Mouse (Mus musculus): ENCODE measurements around the gene Atp2b4. TPM values are rescaled to one million over a fixed set of nuclear protein-coding genes. Genes with fewer than 3 reads are reported as not detected.
"Not testable (repeated sequence)": the region's sequence is repeated elsewhere in the genome, so short reads cannot be mapped to it uniquely, and the experiment has no call there.

Atp2b4 gene
- polyA plus RNA-seq, 1 experiment from 2014 or later: 0.43 TPM

DNA sequence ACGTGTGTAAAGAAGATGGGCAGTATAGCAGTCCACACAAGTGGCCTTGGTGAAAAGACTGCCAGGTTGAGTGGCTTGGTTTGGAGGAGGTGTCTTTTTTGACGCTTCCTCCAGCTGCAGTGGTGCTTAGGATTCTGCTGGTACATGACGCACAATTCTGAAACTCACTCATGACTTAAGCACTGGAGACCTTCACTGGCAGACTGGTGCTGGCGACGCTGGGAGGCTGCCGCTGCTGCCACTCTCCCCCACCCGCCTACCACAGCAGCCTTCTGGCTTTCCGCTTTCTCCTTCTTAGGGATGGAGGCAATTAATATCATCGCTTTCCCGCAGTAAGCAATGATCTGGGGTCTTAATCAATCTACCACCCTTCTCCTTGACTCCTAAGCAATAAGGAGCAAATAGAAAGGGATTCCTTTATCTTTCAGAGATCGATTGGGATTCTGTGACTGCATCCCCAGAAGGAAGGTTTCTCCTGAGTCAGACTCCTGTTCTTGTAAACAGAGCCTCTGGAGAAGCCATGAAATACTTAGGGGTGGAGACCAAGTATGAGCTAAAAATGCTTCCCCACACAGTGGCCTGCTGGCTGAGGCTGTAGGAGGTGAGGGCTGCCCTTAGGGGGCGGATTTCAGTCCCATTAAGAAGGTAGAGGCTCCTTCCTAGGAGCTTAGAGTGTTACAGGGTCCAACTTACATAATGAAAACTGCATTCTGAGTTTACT is 88.4 kb downstream of the Atp2b4 start:
- 93% methylated on average over 12 of the region's 12 CpGs for WGBS (ENCODE audit: missing documents)
- no peak overlapping the region for H3K4me3 ChIP-seq (ENCODE audit: inconsistent target)
- no peaks in the 10 kb centered on the region for H3K79me2 ChIP-seq (ENCODE audit: inconsistent target)
- no peak overlapping the region for H3K27ac ChIP-seq
- no peaks in the 10 kb centered on the region for H3K36me3 ChIP-seq (ENCODE audit: inconsistent target)

DNA sequence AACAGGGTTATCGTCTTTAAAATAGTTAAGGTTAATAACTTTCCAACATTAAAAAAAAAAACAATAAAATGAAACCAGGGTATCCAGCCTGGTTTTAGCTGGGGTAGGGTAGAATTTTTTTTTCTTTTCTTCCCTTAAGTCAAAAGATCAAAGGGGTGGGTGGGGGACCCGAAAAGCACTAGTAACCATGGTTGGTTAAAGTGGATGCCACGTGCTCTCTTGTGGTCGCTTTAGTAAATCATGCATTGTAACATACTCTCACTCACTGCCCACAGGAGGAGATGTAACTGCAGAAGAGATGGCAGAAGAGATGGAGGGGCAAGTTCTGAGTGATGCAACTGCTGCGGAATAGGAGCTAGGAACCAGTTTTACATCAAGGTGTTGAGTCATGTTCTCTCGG is 89.5 kb downstream of the Atp2b4 start:
- H3K79me2 ChIP-seq (ENCODE audit: inconsistent target): no peaks in the 10 kb centered on the region
- H3K27ac ChIP-seq: no peak overlapping the region
- 95% methylated on average over 6 of the region's 6 CpGs for WGBS (ENCODE audit: missing documents)
- no peak overlapping the region for H3K4me3 ChIP-seq (ENCODE audit: inconsistent target)
- H3K36me3 ChIP-seq (ENCODE audit: inconsistent target): no peaks in the 10 kb centered on the region

DNA sequence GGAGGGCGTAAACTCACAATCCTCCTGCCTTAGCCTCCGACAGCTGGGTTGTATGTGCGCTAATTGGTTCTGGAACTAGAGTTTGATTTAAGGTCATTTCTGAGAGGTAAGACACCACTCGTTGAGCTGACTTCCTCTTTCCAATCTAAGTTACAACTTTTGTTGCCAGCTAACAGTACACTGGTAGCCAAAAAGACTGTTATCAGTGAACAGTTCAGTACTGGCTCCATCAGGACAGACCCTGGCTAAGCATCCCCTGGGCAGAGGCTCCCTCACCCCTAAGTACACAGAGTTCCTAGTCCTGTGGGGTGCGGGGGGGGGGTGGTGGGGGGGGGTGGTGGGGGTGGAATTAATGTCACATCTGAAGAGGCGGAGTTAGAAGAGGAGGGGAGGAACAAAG is 89.9 kb downstream of the Atp2b4 start:
- no peak overlapping the region for H3K27ac ChIP-seq
- H3K36me3 ChIP-seq (ENCODE audit: inconsistent target): no peaks in the 10 kb centered on the region
- no peaks in the 10 kb centered on the region for H3K79me2 ChIP-seq (ENCODE audit: inconsistent target)
- 73% methylated on average over 4 of the region's 6 CpGs for WGBS (ENCODE audit: missing documents)
- H3K4me3 ChIP-seq (ENCODE audit: inconsistent target): no peak overlapping the region

DNA sequence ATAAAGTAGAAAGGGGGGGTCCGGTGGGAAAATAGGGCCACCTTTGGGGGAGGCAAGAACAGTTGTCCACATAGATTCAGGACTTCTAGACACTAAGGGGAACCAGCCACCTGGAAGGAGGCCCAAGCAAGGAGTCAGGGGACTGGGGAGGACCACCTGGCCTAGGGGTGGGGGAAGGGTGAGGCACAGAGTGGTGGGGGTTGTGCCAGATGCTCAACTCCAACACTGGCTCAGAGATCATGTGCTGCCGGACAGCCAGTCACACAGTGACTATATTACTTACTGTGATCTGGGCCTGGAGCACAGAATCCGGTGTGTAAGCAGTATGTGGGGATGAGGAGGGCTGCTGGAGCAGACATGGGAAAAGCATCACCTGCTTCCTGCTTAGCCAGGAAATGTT is 91.5 kb downstream of the Atp2b4 start:
- Histone ChIP-seq H3K27ac (no peak overlapping the region), H3K36me3 (ENCODE audit: inconsistent target) (no peaks in the 10 kb centered on the region), H3K4me3 (ENCODE audit: inconsistent target) (no peak overlapping the region), H3K79me2 (ENCODE audit: inconsistent target) (no peaks in the 10 kb centered on the region)
- 96% methylated on average over 3 of the region's 3 CpGs for WGBS (ENCODE audit: missing documents)

DNA sequence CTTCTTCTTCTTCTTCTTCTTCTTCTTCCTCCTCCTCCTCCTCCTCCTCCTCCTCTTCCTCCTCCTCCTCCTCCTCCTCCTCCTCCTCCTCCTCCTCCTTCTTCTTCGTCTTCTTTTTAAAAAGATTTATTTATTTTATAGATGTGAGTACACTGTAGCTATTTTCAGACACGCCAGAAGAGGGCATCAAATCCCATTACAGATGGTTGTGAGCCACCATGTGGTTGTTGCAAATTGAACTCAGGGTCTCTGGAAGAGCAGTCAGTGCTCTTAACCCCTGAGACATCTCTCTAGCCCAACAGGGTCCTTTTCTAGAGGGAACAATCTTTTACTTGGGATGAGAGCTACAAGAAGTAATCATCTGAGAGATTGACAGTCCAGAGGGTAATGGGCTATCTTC is 99.0 kb downstream of the Atp2b4 start:
- H3K27ac ChIP-seq; H3K4me3 ChIP-seq (ENCODE audit: inconsistent target); H3K79me2 ChIP-seq (ENCODE audit: inconsistent target); H3K36me3 ChIP-seq (ENCODE audit: inconsistent target): not testable (repeated sequence)
- 42% methylated on average over 1 of the region's 2 CpGs for WGBS (ENCODE audit: missing documents)

DNA sequence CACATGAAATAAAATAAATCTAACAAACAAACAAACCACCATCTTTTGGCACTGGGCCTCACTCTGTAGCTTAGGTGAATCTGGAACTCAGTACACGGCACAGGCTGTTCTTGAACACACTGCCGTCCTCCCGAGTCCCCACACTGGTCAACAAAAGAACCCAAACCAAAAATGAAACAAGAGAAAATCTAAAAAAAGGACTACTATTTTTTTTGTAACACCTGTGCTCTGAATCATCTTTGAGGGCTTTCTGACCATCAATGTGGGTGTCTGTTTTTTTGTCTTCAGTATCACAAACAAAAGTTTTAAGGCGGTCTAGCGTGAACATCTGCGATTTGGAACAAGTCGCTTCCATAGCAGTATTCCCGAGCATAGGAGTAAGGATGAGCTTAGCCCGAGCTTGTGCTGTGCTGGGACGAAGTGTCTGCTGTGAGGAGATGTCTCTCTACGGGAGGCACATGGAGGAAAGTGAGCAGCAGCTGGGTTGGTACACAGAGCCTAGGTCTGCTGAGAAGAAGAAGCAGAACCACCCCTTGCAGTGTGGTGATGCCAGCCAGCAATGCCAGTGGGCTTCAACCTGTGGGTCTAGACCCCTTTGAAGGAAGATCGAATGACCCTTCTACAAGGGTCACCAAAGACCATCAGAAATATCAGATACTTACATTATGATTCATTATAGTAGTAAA is 102.8 kb downstream of the Atp2b4 start:
- Histone ChIP-seq H3K27ac (no peak overlapping the region), H3K79me2 (ENCODE audit: inconsistent target) (no peaks in the 10 kb centered on the region), H3K36me3 (ENCODE audit: inconsistent target) (no peaks in the 10 kb centered on the region), H3K4me3 (ENCODE audit: inconsistent target) (no peak overlapping the region)
- 92% methylated on average over 12 of the region's 12 CpGs for WGBS (ENCODE audit: missing documents)

DNA sequence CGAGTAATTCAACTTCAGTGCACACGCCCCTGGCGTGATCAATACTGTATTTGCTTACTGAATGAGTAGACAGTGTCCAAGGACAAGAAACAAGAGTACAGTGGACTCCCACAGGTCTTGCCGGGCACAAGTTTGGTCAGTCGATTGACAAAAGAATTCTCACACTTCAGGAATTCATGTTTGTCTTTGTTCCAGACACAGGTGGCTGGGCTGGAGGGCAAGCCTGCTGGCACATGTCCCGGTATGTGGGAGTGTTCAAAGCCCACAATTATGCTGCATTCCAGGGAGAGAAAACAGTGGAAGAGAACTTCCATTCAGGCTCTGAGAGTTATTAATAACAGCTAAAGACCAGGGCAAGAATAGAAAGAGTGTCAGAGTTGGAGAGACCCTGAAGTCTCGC is 104.9 kb downstream of the Atp2b4 start:
- no peaks in the 10 kb centered on the region for H3K36me3 ChIP-seq (ENCODE audit: inconsistent target)
- WGBS (ENCODE audit: missing documents): 79% methylated on average over 7 of the region's 7 CpGs
- H3K79me2 ChIP-seq (ENCODE audit: inconsistent target): no peaks in the 10 kb centered on the region
- no peak overlapping the region for H3K4me3 ChIP-seq (ENCODE audit: inconsistent target)
- no peak overlapping the region for H3K27ac ChIP-seq

DNA sequence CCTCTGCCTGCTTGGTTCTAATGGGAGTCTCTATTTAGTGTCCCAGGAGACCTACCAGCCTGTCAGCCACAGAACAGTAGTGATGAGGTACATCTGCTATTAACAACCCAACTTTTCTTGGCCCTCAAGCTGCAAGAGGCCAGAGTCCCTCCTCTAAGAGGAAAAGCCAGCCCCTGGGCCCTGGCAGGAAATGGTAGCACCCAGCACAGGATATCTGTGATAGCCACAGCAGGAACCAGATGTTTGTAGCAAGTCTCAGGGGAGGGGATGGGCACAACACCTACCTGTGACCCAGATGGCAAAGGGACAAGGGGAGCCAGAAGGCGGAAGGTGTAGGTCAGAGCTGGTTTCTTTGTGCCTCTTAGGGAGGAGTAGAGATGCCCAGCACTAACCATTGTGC is 106.0 kb downstream of the Atp2b4 start:
- 33% methylated on average over 1 of the region's 1 CpGs for WGBS (ENCODE audit: missing documents)
- Histone ChIP-seq H3K4me3 (ENCODE audit: inconsistent target) (no peak overlapping the region), H3K79me2 (ENCODE audit: inconsistent target) (no peaks in the 10 kb centered on the region), H3K36me3 (ENCODE audit: inconsistent target) (no peaks in the 10 kb centered on the region), H3K27ac (no peak overlapping the region)

DNA sequence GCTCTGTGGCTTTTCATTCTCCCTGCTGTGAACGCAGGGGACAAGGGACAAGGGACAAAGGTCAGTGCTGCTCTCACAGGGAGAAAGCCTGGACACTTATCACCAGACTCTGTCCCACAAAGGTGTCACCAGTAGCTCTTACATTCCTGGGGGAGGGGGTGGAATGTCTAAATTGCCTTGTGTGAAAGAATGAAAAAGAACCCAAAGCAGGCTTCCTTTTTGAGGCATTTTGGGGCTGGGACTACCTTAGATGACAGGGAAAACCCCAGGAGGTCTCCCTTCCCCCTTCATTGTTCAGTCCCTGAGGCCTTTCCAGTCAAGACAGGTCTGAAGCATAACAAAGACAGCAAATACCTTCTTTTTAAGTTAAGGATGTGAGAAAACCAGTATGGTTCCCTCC is 106.5 kb downstream of the Atp2b4 start:
- no peak overlapping the region for H3K27ac ChIP-seq
- no peaks in the 10 kb centered on the region for H3K36me3 ChIP-seq (ENCODE audit: inconsistent target)
- no peak overlapping the region for H3K4me3 ChIP-seq (ENCODE audit: inconsistent target)
- H3K79me2 ChIP-seq (ENCODE audit: inconsistent target): no peaks in the 10 kb centered on the region
- WGBS (ENCODE audit: missing documents): 53% methylated on average over 1 of the region's 1 CpGs

DNA sequence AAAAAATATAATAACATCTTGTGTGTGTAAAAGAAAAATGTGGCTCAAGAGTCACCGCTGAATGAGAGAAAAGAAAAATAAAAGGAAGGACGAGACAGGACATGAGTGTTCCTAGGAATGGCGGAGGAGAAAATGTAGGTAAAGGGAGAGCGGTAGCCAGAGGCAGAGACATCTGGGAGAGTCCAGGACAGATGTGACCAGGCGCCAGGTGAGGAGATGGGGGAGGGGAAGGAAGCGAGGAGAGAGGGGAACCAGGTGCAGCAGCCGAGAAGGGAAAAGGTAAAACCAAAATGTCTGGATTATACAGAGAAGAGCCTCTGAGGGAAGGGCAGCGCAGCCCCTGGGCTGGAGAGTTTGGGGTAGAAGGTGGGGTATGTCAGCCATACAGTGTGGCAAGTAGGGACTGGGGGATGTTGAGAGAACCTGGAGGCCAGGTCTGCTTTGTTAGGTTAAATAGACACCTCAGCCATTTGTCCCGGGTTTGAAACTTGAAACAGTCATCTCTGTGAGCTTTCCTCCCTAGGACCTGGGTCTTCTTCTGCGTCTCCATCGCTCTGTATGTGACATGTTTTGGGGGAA is 107.2 kb downstream of the Atp2b4 start:
- no peaks in the 10 kb centered on the region for H3K36me3 ChIP-seq (ENCODE audit: inconsistent target)
- no peak overlapping the region for H3K4me3 ChIP-seq (ENCODE audit: inconsistent target)
- 88% methylated on average over 11 of the region's 11 CpGs for WGBS (ENCODE audit: missing documents)
- H3K79me2 ChIP-seq (ENCODE audit: inconsistent target): no peaks in the 10 kb centered on the region
- no peak overlapping the region for H3K27ac ChIP-seq

DNA sequence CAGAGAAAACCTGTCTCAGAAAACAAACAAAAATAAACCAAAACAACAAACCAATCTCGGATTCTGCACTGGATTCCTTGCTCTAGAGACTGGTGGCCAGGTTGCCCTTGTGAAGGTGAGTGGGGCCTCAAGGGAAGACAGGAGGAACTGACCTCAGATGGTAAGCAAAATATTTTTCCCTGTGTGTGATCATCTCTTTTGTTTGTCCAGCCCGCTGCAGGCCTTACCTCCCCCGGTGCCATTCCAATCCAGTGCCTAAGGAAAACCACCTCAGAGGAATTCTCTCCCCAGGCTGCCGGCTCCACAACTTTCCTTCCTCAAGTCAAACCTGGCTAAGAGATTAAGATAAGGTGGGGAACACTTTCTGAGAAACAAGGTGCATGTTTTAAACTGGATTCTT is 108.6 kb downstream of the Atp2b4 start:
- 87% methylated on average over 4 of the region's 4 CpGs for WGBS (ENCODE audit: missing documents)
- H3K79me2 ChIP-seq (ENCODE audit: inconsistent target): no peaks in the 10 kb centered on the region
- no peak overlapping the region for H3K4me3 ChIP-seq (ENCODE audit: inconsistent target)

DNA sequence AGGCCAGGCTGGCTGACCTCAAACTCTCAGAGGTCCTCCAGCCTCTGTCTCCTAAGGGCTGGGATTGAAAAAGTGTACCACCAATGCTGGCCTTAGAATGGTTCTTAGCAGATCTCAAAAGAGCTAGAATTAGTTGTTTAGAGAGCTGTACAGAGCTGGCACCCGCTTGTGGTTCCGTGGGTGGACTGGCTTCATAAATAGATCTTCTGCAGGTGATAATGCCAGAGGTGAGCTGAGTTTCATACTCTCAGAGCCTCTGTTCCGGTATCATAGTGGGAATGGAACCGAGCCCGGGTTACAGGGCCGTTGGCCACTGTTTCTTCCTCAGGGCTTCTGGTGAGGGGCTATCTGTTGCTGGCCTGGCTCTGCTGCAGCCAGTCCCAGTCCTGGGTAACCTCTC is 109.8 kb downstream of the Atp2b4 start:
- 91% methylated on average over 6 of the region's 6 CpGs for WGBS (ENCODE audit: missing documents)
- Histone ChIP-seq H3K4me3 (ENCODE audit: inconsistent target) (no peak overlapping the region), H3K27ac (no peak overlapping the region), H3K79me2 (ENCODE audit: inconsistent target) (no peaks in the 10 kb centered on the region), H3K36me3 (ENCODE audit: inconsistent target) (no peaks in the 10 kb centered on the region)

More for the DNA sequence above, 108.6 kb downstream of the Atp2b4 start:
- Histone ChIP-seq H3K27ac (no peak overlapping the region), H3K36me3 (ENCODE audit: inconsistent target) (no peaks in the 10 kb centered on the region)

DNA sequence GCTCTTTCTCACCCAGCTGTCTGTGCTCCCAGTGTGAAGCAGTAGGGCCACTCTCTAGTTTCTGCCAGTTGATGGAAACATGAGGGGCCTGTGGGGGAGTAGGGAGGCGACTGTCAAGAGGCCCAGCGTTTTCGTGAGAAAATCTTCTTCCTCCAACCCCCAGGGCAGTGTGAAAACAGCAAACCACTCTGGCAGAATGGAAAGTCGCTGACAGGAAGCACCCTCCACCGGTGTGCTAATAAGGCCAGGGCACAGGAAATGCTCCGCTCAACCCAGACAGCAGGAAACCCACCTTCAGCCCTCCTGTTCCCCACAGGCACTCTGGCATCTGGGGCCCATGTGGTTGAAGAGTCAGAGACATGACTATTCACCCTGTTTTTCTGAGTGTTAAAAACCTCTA is 110.9 kb downstream of the Atp2b4 start, which contains the start of gene Lax1:
Gene Lax1 (minus strand): TSS at position 212 of the 400 bp plus-strand sequence.
- no peak within 1 kb of the TSS for H3K4me3 ChIP-seq (ENCODE audit: inconsistent target)
- H3K27ac ChIP-seq: no peak within 1 kb of the TSS
- H3K36me3 ChIP-seq (ENCODE audit: inconsistent target): no peaks in the 10 kb centered on the region
- WGBS (ENCODE audit: missing documents): 6% methylated on average over 6 of the region's 6 CpGs
- no peaks in the 10 kb centered on the region for H3K79me2 ChIP-seq (ENCODE audit: inconsistent target)

DNA sequence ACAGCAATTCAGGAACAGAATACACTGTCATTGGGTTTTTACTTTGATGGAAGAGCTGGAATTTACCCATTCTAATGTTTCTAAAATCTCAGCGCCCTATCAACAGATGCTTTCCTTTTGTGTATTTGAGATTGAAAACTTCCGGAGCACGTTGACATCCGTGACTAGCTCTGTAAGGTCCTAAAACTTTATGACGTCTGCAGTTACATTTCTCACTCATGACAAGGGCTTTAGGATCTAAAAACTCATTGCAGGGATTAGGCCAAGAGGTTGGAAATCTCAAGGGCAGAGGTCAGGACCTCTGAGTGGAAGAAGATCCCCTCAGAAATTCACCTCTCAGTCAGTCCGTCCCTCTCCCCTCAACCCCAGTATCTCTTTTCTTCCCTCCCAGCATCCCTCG is 112.5 kb downstream of the Atp2b4 start:
- Histone ChIP-seq H3K27ac (no peak overlapping the region), H3K79me2 (ENCODE audit: inconsistent target) (no peaks in the 10 kb centered on the region), H3K36me3 (ENCODE audit: inconsistent target) (no peaks in the 10 kb centered on the region), H3K4me3 (ENCODE audit: inconsistent target) (no peak overlapping the region)
- WGBS (ENCODE audit: missing documents): 75% methylated on average over 5 of the region's 7 CpGs

DNA sequence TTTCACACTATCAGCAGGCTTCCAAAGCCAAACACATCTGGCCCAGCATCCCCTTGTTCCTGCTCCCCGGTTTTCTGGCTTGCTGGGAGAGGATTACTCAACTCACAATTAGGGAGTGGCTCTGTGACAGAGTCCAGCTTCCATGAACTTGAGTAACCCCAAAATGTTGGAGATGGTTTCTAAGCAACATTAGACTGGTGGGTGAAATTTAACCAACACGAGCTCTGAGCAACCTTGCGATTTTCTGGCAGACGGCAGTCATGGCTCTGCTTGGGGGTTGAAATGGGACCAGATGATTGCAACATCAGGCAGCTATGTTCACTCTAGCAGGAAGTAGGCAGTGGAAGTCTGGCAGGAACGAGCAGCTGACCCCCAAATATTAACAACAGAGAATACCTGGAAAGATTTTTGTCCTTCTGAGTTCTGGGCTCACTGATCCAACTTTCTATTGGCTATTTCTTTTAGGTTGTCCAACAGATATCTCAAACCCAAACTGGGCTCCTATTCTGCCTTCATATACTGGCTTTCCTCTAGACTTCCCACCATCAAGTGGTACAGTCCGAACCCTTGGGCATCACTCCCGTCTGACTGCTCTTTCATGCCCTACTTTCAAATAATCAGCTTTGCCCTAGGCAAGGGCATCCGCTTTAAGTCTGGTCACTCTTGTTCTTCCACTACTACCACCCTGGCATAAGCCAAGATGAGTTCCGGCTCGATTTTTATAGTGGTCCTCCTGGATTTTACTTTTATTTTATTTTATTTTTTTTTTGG is 114.9 kb downstream of the Atp2b4 start:
- 42% methylated on average over 9 of the region's 10 CpGs for WGBS (ENCODE audit: missing documents)
- no peaks in the 10 kb centered on the region for H3K79me2 ChIP-seq (ENCODE audit: inconsistent target)
- no peak overlapping the region for H3K4me3 ChIP-seq (ENCODE audit: inconsistent target)
- no peak overlapping the region for H3K27ac ChIP-seq
- no peaks in the 10 kb centered on the region for H3K36me3 ChIP-seq (ENCODE audit: inconsistent target)
